Mouse (Mus musculus) heart, embryonic 10.5 days (tissue): ENCODE results near the gene Pcdh15. TPM values are rescaled to one million over a fixed set of nuclear protein-coding genes. Genes with fewer than 3 reads are reported as not detected.

ENCODE experiments used
- DNase-seq: peaks from one replicate; pipeline ENCODE4 v3.0.0-alpha.2; 2017; ENCODE audit warnings: low spot score
- H3K27ac ChIP-seq: fragments of 300-500 bp; sonication (generic); 2 replicates; pipeline ENCODE4 v1.5.1; 2016; ENCODE audit warnings: mild to moderate bottlenecking
- H3K27me3 ChIP-seq: fragments of 300-500 bp; sonication (generic); 2 replicates; pipeline ENCODE4 v1.6.1; 2016; ENCODE audit warnings: mild to moderate bottlenecking; ENCODE audit not compliant: poor library complexity, insufficient read depth, severe bottlenecking
- H3K36me3 ChIP-seq: fragments of 300-500 bp; sonication (generic); 2 replicates; pipeline ENCODE4 v1.6.1; 2016; ENCODE audit warnings: mild to moderate bottlenecking, moderate library complexity
- H3K4me1 ChIP-seq: fragments of 300-500 bp; sonication (generic); 2 replicates; pipeline ENCODE4 v1.6.1; 2016; ENCODE audit warnings: mild to moderate bottlenecking
- H3K4me3 ChIP-seq: fragments of 300-500 bp; sonication (generic); 2 replicates; pipeline ENCODE4 v1.5.1; 2016; ENCODE audit warnings: mild to moderate bottlenecking, moderate library complexity
- H3K9me3 ChIP-seq: fragments of 300-500 bp; sonication (generic); 2 replicates; pipeline ENCODE4 v1.6.1; 2016; ENCODE audit warnings: mild to moderate bottlenecking, moderate library complexity
- WGBS: fragments of 180-500 bp; shearing (Covaris S2); methylation state at CpG from one replicate; pipeline ENCODE4 v1.1.7; 2016; 5-methylcytosine and 5-hydroxymethylcytosine counted together
- polyA plus RNA-seq: library from polyadenylated mRNA; unstranded; fragments of >200 nt; fragmentation: Nextera tagmentation; extraction: Ambion mirVana; gene quantifications from 2 replicates; pipeline ENCODE4 v1.2.1, GENCODE M21; 2016

The Pcdh15 gene
- polyA plus RNA-seq, 1 experiment from 2014 or later, result 0.78 TPM

- Histone ChIP-seq H3K27ac (no peak overlapping the region), H3K27me3 (no peaks in the 10 kb centered on the region), H3K4me3 (no peak overlapping the region), H3K36me3 (no peaks in the 10 kb centered on the region), H3K4me1 (no peaks in the 10 kb centered on the region), H3K9me3 (no peaks in the 10 kb centered on the region)
- WGBS, result 88% methylated on average over 4 of the region's 4 CpGs
- no peak for DNase-seq
Measured at GRCm38 (mm10) chr10:74625715-74626114, 1526.6 kb downstream of the Pcdh15 start.

GRCm38 (mm10) chr10:74626596-74626995 is 1527.5 kb downstream of the Pcdh15 start:
- Histone ChIP-seq H3K27me3 (no peaks in the 10 kb centered on the region), H3K9me3 (no peaks in the 10 kb centered on the region), H3K4me3 (no peak overlapping the region), H3K4me1 (no peaks in the 10 kb centered on the region), H3K36me3 (no peaks in the 10 kb centered on the region), H3K27ac (no peak overlapping the region)
- DNase-seq, result no peak
- WGBS, result 64% methylated on average over 10 of the region's 10 CpGs

- no peaks in the 10 kb centered on the region for H3K36me3 ChIP-seq
- no peaks in the 10 kb centered on the region for H3K9me3 ChIP-seq
- WGBS, result 81% methylated on average over 9 of the region's 9 CpGs
- no peaks in the 10 kb centered on the region for H3K27me3 ChIP-seq
- no peak overlapping the region for H3K27ac ChIP-seq
- no peak for DNase-seq
- H3K4me1 ChIP-seq, result no peaks in the 10 kb centered on the region
- H3K4me3 ChIP-seq, result no peak overlapping the region
Measured at GRCm38 (mm10) chr10:74631314-74631713, 1532.2 kb downstream of the Pcdh15 start.

- WGBS, result 59% methylated on average over 4 of the region's 4 CpGs
- H3K4me3 ChIP-seq, result no peak overlapping the region
- no peak overlapping the region for H3K27ac ChIP-seq
- no peaks in the 10 kb centered on the region for H3K27me3 ChIP-seq
- DNase-seq, result no peak
- H3K36me3 ChIP-seq, result no peaks in the 10 kb centered on the region
- no peaks in the 10 kb centered on the region for H3K4me1 ChIP-seq
- no peaks in the 10 kb centered on the region for H3K9me3 ChIP-seq
Measured at GRCm38 (mm10) chr10:74637040-74637439, 1537.9 kb downstream of the Pcdh15 start.

GRCm38 (mm10) chr10:74642125-74642524 is 1543.0 kb downstream of the Pcdh15 start:
- Histone ChIP-seq H3K27ac (no peak overlapping the region), H3K36me3 (no peaks in the 10 kb centered on the region), H3K4me3 (no peak overlapping the region), H3K27me3 (no peaks in the 10 kb centered on the region), H3K4me1 (no peaks in the 10 kb centered on the region), H3K9me3 (no peaks in the 10 kb centered on the region)
- no peak for DNase-seq
- WGBS, result 54% methylated on average over 6 of the region's 6 CpGs

GRCm38 (mm10) chr10:74663171-74663570 is 1564.0 kb downstream of the Pcdh15 start:
- 74% methylated on average over 1 of the region's 1 CpGs for WGBS
- Histone ChIP-seq H3K4me3 (no peak overlapping the region), H3K27me3 (no peaks in the 10 kb centered on the region), H3K36me3 (no peaks in the 10 kb centered on the region), H3K4me1 (no peaks in the 10 kb centered on the region), H3K9me3 (no peaks in the 10 kb centered on the region), H3K27ac (no peak overlapping the region)
- no peak for DNase-seq

- H3K4me1 ChIP-seq, result peaks cover 12% of the 10 kb centered on the region; the same call in 1 of the 2 replicates
- no peaks in the 10 kb centered on the region for H3K36me3 ChIP-seq
- WGBS, result 53% methylated on average over 4 of the region's 4 CpGs
- H3K9me3 ChIP-seq, result no peaks in the 10 kb centered on the region
- no peak for DNase-seq
- H3K27me3 ChIP-seq, result no peaks in the 10 kb centered on the region
- H3K27ac ChIP-seq, result peak overlapping the region; percentile 36; the same call in 1 of the 2 replicates
- H3K4me3 ChIP-seq, result no peak overlapping the region
Measured at GRCm38 (mm10) chr10:74680016-74680491, 1580.9 kb downstream of the Pcdh15 start.

GRCm38 (mm10) chr10:74680559-74680958 is 1581.4 kb downstream of the Pcdh15 start:
- Histone ChIP-seq H3K4me1 (peaks cover 12% of the 10 kb centered on the region; the same call in 1 of the 2 replicates), H3K36me3 (no peaks in the 10 kb centered on the region), H3K4me3 (no peak overlapping the region), H3K27me3 (no peaks in the 10 kb centered on the region), H3K27ac (peak overlapping the region; percentile 59; the same call in 1 of the 2 replicates), H3K9me3 (no peaks in the 10 kb centered on the region)
- no peak for DNase-seq
- 46% methylated on average over 1 of the region's 1 CpGs for WGBS
